Mouse (Mus musculus) ES-E14 (cell line): ENCODE measurements around the gene Tmem231. TPM values are rescaled to one million over a fixed set of nuclear protein-coding genes. Genes with fewer than 3 reads are reported as not detected.

Source experiments
- DNase-seq: peaks from one replicate; pipeline ENCODE4 v3.0.0-alpha.2; 2013; ENCODE audit warnings: low read depth, low spot score
- H3K27ac ChIP-seq: 2 replicates; pipeline ENCODE4 v1.5.1; 2012; ENCODE audit warnings: low read depth, mild to moderate bottlenecking, low read length, moderate library complexity, mixed read lengths; ENCODE audit not compliant: poor library complexity, insufficient read depth, severe bottlenecking
- H3K36me3 ChIP-seq: 2 replicates; pipeline ENCODE4 v1.6.1; 2012; ENCODE audit warnings: mild to moderate bottlenecking, low read length, moderate library complexity, mixed read lengths; ENCODE audit not compliant: control insufficient read depth, poor library complexity, insufficient read depth, severe bottlenecking
- H3K4me1 ChIP-seq, 2 experiments: fragments of 150-350 bp in 1 of 2; sonication (generic) in 1 of 2; 2 replicates each; pipeline ENCODE4 v1.6.1; 2012; ENCODE audit warnings: low read length in 2 of 2, mild to moderate bottlenecking in 1 of 2, mixed read lengths in 1 of 2; ENCODE audit not compliant: control insufficient read depth in 2 of 2, insufficient read depth in 2 of 2, poor library complexity in 1 of 2
- H3K4me3 ChIP-seq, 2 experiments: fragments of 150-350 bp in 1 of 2; sonication (generic) in 1 of 2; 2 replicates each; pipeline ENCODE4 v1.5.1; 2012; ENCODE audit warnings: low read length in 2 of 2, low read depth in 1 of 2, mild to moderate bottlenecking in 1 of 2, mixed read lengths in 1 of 2; ENCODE audit not compliant: insufficient read depth in 1 of 2, poor library complexity in 1 of 2, severe bottlenecking in 1 of 2
- H3K9ac ChIP-seq: 2 replicates; pipeline ENCODE4 v1.6.1; 2012; ENCODE audit warnings: low read depth, mild to moderate bottlenecking, low read length, mixed read lengths; ENCODE audit not compliant: poor library complexity, insufficient read depth, severe bottlenecking
- H3K9me3 ChIP-seq: fragments of 150-350 bp; sonication (generic); 2 replicates; pipeline ENCODE4 v1.6.1; 2012; ENCODE audit warnings: low read depth, mild to moderate bottlenecking, low read length; ENCODE audit not compliant: control insufficient read depth, insufficient read depth
- CHD2 ChIP-seq: IDR thresholded peaks from 2 replicates; pipeline ENCODE4 v1.6.1; 2014; ENCODE audit warnings: mild to moderate bottlenecking, low read depth, low read length, inconsistent platforms
- HCFC1 ChIP-seq: IDR thresholded peaks from 2 replicates; pipeline ENCODE4 v1.6.1; 2012; ENCODE audit warnings: low read length, inconsistent platforms, borderline replicate concordance; ENCODE audit not compliant: insufficient read depth
- MAFK ChIP-seq: IDR thresholded peaks from 2 replicates; pipeline ENCODE4 v1.6.1; 2014; ENCODE audit warnings: mild to moderate bottlenecking, low read depth, low read length, inconsistent platforms; ENCODE audit not compliant: insufficient read depth
- ZC3H11A ChIP-seq: IDR thresholded peaks from 2 replicates; pipeline ENCODE4 v1.6.1; 2012; ENCODE audit warnings: low read depth, mild to moderate bottlenecking, inconsistent platforms, low read length, borderline replicate concordance
- ZNF384 ChIP-seq: IDR thresholded peaks from 2 replicates; pipeline ENCODE4 v1.6.1; 2012; ENCODE audit warnings: low read depth, low read length, inconsistent platforms
- in situ Hi-C, 2 experiments: fragments of 600-800 bp; cut with MboI; formaldehyde crosslinking; loops; one replicate each; pipeline ENCODE4 v1.15.1; 2025; ENCODE audit warnings: low sequenced_read_pairs in 2 of 2, inconsistent platforms in 1 of 2; ENCODE audit not compliant: unreplicated experiment in 2 of 2
- total RNA-seq: library from RNA; depleted of rRNA; stranded (reverse); fragments of 300-350 nt; gene quantifications from 2 replicates; pipeline ENCODE4 v1.2.3, GENCODE M21; 2012

Tmem231 gene
- total RNA-seq, 1 experiment, result 30.3 TPM

GRCm38 (mm10) chr8:111962589-111962988, 28.9 kb upstream of the Tmem231 start:
- peaks cover 15 to 34% of the 10 kb centered on the region in 2 experiments for H3K4me1 ChIP-seq
- peaks cover 2% of the 10 kb centered on the region; the same call in 1 of the 2 replicates for H3K36me3 ChIP-seq
- no peaks in the 10 kb centered on the region for H3K9me3 ChIP-seq
- no peak overlapping the region for H3K4me3 ChIP-seq
- in situ Hi-C loops, result no loop called here
- H3K9ac ChIP-seq, result no peak overlapping the region; the same call in 1 of the 2 replicates
- peak overlapping the region; percentile 66; the same call in 1 of the 2 replicates for H3K27ac ChIP-seq
- no peak for DNase-seq
- TF ChIP-seq HCFC1, result no peak
- no peak for TF ChIP-seq ZNF384
- TF ChIP-seq ZC3H11A, result no peak
- TF ChIP-seq MAFK, result no peak
- TF ChIP-seq CHD2, result no peak

- peaks cover 15 to 32% of the 10 kb centered on the region in 2 experiments for H3K4me1 ChIP-seq
- H3K9ac ChIP-seq, result no peak overlapping the region
- H3K36me3 ChIP-seq, result peaks cover 9% of the 10 kb centered on the region
- H3K27ac ChIP-seq, result no peak overlapping the region
- H3K9me3 ChIP-seq, result no peaks in the 10 kb centered on the region
- no peak overlapping the region for H3K4me3 ChIP-seq
- no peak for DNase-seq
- in situ Hi-C loops, result no loop called here
- TF ChIP-seq ZC3H11A (no peak), ZNF384 (no peak), CHD2 (no peak), HCFC1 (no peak), MAFK (no peak)
Observed at GRCm38 (mm10) chr8:111961330-111961729, 27.6 kb upstream of the Tmem231 start.

GRCm38 (mm10) chr8:111960591-111961321, 27.1 kb upstream of the Tmem231 start:
- in situ Hi-C loops, result no loop called here
- no peak overlapping the region for H3K27ac ChIP-seq
- H3K9me3 ChIP-seq, result no peaks in the 10 kb centered on the region
- H3K9ac ChIP-seq, result no peak overlapping the region
- no peak overlapping the region for H3K4me3 ChIP-seq
- TF ChIP-seq MAFK, result peak; percentile 68; the same call in 1 of the 2 replicates
- TF ChIP-seq HCFC1, result no peak
- TF ChIP-seq CHD2, result no peak
- no peak for TF ChIP-seq ZC3H11A
- no peak for TF ChIP-seq ZNF384
- DNase-seq, result no peak
- H3K4me1 ChIP-seq, result peaks cover 15 to 32% of the 10 kb centered on the region in 2 experiments
- peaks cover 9% of the 10 kb centered on the region for H3K36me3 ChIP-seq

- peaks cover 2 to 8% of the 10 kb centered on the region in 2 experiments; a peak in 3 of 4 replicates for H3K4me1 ChIP-seq
- no peak overlapping the region for H3K4me3 ChIP-seq
- DNase-seq, result no peak
- in situ Hi-C loops, result no loop called here
- H3K36me3 ChIP-seq, result peaks cover 18% of the 10 kb centered on the region
- TF ChIP-seq ZC3H11A (no peak), HCFC1 (no peak), ZNF384 (no peak), MAFK (no peak), CHD2 (no peak)
- no peak overlapping the region for H3K27ac ChIP-seq
- H3K9ac ChIP-seq, result no peak overlapping the region
- no peaks in the 10 kb centered on the region for H3K9me3 ChIP-seq
Observed at GRCm38 (mm10) chr8:111957231-111957630, 23.6 kb upstream of the Tmem231 start.

GRCm38 (mm10) chr8:111955879-111956278, 22.2 kb upstream of the Tmem231 start:
- no peak for DNase-seq
- TF ChIP-seq CHD2 (no peak), MAFK (no peak), HCFC1 (no peak), ZNF384 (no peak), ZC3H11A (no peak)
- H3K36me3 ChIP-seq, result peaks cover 20% of the 10 kb centered on the region
- in situ Hi-C loops, result no loop called here
- H3K27ac ChIP-seq, result no peak overlapping the region
- H3K4me1 ChIP-seq, result peaks cover 3 to 9% of the 10 kb centered on the region in 2 experiments
- no peak overlapping the region for H3K4me3 ChIP-seq
- H3K9ac ChIP-seq, result no peak overlapping the region
- no peaks in the 10 kb centered on the region for H3K9me3 ChIP-seq
